Mouse (Mus musculus): ENCODE measurements around the gene Rplp2. TPM values are rescaled to one million over a fixed set of nuclear protein-coding genes. Genes with fewer than 3 reads are reported as not detected.
"Not testable (repeated sequence)": the region's sequence is repeated elsewhere in the genome, so short reads cannot be mapped to it uniquely, and the experiment has no call there.

Gene Rplp2
- total RNA-seq, 2 experiments from 2014 or later = 998 to 1,000 TPM

DNA sequence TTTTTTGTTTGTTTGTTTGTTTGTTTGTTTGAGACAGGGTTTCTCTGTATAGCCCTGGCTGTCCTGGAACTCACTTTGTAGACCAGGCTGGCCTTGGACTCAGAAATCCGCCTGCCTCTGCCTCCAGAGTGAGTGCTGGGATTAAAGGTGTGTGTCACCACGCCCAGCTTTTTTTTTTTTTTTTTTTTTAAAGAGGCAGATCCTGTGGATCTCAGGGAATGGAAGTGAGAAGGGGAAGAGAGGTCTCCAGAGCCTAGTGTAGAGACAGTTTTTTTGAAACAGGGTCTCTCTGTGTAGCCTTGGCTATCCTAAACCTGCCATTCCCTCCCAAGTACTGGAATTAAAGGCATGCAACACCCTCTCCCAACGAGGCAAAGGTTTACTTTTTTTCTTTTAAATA, 796 bp upstream of the Rplp2 start:
- DNase-seq = not testable (repeated sequence)

- DNase-seq = peak in 1 of 2 experiments; percentile 21
Observed at GRCm38 (mm10) chr7:141451928-141452327, 4.8 kb downstream of the Rplp2 start.

DNA sequence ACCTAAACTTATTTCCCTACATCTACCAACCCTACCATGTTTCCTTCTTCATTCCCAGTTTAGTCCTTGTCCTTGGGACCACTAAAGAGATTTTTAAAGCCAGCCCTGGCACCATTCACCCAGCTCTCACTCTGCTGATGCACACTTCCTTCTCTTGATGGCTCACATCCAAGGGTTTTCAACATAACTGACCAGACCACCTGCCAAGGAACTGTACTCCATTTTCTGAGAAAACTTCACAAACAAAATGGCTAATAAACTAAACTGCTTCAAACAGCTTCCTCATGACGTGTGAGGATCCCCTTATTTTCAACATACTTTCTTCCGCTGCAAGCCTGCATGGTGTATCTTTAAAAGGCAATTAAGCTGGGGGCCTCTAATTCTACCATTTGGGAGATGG, 6.5 kb downstream of the Rplp2 start:
- no peak for DNase-seq

DNA sequence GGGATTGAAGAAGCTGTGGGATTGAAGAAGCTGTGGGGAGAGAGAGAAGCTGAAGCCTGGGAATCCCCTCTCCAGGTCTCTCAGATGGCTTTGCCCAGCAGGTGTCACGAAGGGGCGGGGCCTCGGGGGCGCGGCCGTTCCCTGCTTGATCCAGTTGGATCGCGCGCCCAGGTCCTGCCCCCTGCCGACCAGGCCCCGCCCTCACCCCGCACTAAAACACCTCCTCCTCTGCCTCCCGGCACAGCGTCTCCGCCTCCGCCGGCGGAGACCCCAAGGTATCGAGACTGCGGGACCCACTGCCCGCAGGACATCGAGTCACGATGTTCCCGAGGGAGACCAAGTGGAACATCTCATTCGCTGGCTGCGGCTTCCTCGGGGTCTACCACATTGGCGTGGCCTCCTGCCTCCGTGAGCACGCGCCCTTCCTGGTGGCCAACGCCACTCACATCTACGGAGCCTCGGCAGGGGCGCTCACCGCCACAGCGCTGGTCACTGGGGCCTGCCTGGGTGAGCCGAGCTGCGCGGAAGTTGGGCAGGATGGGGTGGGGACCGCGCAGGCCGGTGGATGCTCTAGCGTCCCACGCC, 7.9 kb downstream of the Rplp2 start, which contains the start of gene Pnpla2:
Pnpla2 (plus strand) TSS at position 232 of the 585 bp plus-strand sequence.
- peak; percentile 96 to 97 for DNase-seq

GRCm38 (mm10) chr7:141455610-141456314, 8.6 kb downstream of the Rplp2 start:
- peak; percentile 93 for DNase-seq

GRCm38 (mm10) chr7:141456739-141457138, 9.6 kb downstream of the Rplp2 start:
- peak; percentile 74 to 79 for DNase-seq

DNA sequence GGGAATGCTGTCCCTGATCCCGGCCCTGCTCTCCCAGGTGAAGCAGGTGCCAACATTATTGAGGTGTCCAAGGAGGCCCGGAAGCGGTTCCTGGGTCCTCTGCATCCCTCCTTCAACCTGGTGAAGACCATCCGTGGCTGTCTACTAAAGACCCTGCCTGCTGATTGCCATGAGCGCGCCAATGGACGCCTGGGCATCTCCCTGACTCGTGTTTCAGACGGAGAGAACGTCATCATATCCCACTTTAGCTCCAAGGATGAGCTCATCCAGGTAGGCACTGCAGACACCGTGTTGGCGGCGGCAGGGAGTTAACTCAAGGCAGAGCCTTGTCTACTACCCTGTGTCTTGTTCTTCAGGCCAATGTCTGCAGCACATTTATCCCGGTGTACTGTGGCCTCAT, 10.1 kb downstream of the Rplp2 start:
- DNase-seq = peak in 1 of 2 experiments; percentile 37

DNA sequence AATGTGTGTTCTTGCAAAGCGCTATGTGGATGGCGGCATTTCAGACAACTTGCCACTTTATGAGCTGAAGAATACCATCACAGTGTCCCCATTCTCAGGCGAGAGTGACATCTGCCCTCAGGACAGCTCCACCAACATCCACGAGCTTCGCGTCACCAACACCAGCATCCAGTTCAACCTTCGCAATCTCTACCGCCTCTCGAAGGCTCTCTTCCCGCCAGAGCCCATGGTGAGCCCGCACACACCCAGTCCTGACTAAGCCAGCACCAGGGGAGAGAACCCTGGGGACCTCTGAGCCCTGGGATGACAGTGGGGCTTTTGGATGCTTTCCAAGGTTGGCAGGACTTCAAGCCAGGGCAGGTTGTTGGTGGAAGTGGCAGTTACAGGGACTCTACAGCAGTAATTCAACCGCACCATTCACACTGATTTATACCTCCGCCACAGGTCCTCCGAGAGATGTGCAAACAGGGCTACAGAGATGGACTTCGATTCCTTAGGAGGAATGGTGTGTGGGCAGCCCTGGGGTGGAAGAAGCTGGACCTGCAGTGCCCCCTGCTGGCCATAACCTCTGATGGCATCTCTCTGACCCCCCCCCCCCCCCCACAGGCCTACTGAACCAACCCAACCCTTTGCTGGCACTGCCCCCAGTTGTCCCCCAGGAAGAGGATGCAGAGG, 11.0 kb downstream of the Rplp2 start:
- DNase-seq = peak; percentile 65 to 76

DNA sequence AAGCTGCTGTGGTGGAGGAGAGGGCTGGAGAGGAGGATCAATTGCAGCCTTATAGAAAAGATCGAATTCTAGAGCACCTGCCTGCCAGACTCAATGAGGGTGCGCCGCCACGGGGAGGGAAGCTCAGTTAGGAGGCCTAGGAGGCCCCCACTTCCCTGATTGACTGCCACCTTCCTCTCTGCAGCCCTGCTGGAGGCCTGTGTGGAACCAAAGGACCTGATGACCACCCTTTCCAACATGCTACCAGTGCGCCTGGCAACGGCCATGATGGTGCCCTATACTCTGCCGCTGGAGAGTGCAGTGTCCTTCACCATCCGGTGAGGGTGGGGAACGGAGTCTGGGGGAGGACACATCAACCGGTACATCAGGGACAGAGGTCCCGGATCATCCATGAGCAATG, 11.5 kb downstream of the Rplp2 start:
- DNase-seq = no peak

GRCm38 (mm10) chr7:141459301-141459711, 12.1 kb downstream of the Rplp2 start:
- DNase-seq = peak; percentile 31 to 33

DNA sequence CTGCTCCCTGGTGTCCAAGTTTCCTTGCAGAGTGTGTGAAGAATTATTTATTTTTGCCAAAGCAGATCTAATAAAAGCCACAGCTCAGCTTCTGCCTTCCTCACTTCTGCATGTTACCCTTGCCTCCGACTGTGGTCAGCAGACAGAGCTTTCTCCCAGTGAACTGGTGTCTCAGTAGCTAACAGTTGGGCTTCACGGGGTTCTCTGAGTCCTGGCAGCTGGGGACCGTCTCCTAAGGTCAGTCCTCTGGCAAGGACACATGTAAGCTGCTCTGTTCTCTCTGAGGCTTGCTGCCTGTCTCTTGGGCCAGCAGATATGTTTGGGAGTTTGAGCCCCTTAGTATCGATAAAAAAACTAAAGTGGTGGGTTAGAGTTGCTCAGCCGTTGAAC, 12.8 kb downstream of the Rplp2 start:
- DNase-seq = peak in 1 of 2 experiments; percentile 60

DNA sequence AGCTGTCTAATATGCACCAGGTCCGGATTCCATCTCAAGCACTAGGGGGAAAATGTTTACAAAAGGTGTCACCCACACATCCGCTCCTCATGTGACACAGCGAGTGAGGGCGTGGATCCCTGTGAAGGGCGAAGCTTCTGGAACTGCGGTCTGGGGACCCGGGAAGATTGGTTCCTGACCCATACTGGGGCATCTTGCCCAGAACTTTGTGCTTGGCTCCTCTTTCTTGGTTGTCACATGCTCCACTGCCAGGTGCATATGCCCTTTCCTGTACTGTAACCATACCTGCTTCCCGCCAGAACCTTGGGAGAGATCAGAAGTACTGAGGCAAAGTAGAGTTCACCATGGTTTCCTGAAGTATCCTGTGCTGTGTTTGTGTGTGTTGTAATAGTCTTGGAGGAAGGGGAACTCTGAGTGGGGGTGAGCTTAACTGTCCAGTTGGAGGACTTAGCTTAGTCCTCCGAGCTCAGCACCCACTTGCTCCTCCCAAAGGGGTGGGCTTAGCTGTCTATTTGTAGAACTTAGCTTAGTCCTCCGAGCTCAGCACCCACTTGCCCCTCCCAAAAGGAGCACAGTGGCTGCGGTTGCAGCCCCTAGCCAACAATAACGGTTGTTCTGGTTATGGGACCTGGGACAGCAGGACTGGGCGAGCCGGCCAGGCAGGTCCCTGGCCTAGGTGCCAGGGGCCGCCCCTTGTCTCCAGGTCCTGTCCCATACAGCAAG, 13.4 kb downstream of the Rplp2 start, which contains the start of gene Cracr2b:
Cracr2b (plus strand) TSS at position 704 of the 723 bp plus-strand sequence.
- DNase-seq = peak; percentile 69 to 83

DNA sequence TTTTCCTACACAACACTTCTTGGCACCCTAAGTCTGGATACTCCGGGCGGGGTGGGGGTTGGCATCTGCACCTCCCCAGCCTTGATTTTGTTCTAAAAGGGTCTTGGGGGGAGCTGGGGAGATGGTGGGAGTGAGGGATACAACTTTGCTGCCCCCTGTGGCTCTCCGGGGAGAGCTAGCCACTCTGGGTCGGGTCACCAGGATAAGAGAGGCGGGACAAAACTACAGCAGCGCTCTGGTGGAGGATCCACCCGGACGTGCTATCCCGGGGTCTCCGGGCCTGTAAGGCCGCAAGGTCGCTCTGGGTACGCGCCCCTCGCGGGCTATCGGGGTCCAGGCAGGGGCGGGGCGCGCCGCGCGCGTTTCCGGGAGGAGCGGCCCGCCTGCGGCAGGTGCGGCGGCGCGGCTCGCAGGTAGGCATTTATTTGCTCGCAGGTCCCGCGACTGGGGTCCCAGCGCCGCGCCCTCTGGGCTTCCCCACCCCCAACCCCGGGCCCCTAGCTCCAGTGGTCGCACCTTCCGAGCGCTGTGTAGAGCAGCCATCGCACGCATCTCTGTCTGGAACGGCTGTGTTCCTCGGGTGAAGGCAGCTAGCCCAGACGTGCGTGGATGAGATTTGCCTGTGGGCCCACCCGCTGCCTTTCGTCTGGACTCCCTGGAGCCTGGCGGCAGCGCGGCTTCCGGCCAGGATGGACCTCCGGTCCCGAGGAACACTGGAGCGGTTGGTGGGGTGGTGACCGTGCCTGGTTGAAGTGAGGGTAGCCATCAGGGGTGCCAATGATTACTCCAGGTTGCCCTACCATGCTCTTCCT, 14.6 kb downstream of the Rplp2 start:
- DNase-seq = peak; percentile 62 to 66

DNA sequence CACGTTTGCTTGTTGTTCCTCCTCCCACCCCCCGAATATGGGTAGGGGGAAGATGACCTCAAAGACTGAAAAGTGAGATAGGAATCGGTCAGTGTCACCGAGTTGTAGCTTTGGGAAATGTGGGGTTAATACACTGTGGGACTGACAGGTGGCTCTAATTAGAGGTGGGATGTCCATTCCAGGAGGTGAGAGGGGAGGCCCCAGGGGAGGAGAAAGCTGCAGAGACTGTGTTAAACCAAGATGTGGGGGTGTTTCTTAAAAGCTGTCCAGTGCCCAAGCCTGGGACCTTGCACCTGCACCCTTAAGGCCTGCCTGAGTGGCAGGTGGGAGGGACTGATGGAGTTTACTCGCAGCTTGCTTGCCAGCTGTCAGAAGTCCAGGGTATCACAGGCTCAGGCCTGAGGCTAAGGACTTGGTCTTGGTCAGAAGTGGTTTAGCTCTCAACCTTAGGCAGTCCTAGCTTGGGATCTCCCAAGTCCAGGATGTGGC, 15.2 kb downstream of the Rplp2 start:
- peak; percentile 64 for DNase-seq

DNA sequence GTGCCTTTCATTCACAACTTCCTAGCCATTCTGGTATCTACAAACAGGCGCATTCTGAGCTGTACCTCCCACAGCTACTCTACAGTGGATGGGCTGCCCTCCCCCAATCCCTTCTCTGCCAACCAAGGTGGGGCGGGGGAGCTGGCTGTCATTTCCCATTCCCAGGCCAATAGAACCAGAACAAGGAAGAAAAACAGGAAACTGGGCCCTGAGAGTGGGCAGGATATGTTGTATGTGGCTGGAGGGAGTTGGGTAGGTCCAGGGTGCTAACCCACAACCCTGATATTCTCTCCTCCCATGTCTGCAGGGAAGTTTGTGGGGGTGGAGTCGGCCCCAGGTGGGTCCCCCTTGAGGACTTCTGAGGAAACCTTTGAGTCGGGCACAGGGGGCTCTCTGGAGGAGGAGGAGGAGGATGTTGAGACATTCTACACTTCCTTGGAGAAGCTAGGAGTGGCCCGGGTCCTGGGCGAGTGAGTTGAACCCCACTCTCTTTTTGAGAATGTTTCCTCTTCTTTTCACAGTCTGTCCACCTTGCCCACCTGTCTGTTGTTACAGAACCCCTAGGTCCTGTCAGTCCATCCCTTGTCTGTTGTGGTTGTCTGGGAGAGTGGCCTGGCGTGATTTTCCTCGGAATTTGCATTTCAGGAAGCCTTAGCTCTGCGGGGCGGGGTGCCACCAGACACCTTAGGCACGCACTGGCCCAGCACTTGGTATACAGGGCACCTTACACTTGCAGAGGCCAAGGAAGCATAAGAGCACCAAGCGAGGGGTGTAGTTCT, 16.8 kb downstream of the Rplp2 start:
- DNase-seq = peak; percentile 84 to 92

- peak; percentile 53 to 54 for DNase-seq
Observed at GRCm38 (mm10) chr7:141464603-141465201, 17.5 kb downstream of the Rplp2 start.

GRCm38 (mm10) chr7:141465388-141466044, 18.3 kb downstream of the Rplp2 start:
- peak in 1 of 2 experiments; percentile 40 for DNase-seq

DNA sequence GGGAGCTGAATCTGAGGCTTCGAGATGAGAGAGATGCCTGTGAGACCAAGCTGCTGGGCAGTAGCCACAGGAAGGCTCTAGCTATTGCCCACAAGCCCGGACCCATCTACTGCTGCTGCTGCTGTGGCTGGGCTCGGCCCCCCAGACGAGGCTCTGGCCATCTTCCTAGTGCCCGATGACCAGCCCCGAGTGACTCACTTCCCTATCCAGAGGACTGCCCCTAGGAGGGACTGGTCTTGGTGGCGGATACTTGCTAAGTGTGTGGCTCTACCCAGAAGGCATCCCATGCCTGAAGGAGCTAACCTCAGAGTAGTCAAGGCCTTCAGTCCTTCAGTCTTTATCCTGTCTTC, 18.9 kb downstream of the Rplp2 start:
- peak; percentile 56 to 75 for DNase-seq

DNA sequence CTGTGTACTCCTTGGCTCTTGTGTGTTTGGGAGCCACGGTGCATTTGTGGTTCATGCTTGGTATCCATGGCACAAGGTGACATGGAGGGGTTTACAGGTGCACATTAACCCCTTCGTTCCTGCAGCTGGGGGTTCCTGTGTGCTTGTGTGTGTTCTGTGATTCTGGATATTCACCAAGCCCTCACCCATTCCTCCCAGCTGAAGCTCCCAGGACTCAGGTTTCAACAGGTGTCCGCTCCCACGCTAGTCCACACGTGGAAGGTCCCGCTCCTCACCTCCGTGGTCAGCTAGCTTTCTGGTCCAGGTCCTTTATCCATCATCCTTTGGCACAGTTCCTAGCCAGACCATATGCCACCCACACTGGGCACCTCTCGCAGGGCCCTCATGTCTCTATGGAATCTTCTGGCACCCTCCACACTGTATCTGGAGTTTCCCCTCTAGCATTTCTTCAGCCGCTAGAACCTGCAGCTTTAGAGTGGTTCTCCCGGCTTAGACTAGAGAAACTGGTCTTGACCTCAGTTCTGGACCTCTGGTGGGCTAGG, 19.5 kb downstream of the Rplp2 start:
- DNase-seq = no peak
